Mouse (Mus musculus) midbrain, embryonic 11.5 days (tissue): ENCODE measurements at regions not wholly inside any gene's neighbourhood (a gene's known extent, or its start where the extent isn't known, plus 50 kb on each side); places are given as distances from the start of the nearest gene placed in this dataset.

Experiments
- ATAC-seq: fragments of 200-750 bp; cut with Nextera tagmentation; 2 replicates; pipeline ENCODE4 v1.8.0; 2017; ENCODE audit warnings: moderate TSS enrichment, moderate library complexity; ENCODE audit not compliant: low FRiP score
- DNase-seq: peaks from one replicate; pipeline ENCODE4 v3.0.0; 2015; ENCODE audit warnings: low spot score; ENCODE audit errors: missing footprints
- H3K27ac ChIP-seq: fragments of 300-500 bp; sonication (generic); 2 replicates; pipeline ENCODE4 v1.5.1; 2014; ENCODE audit warnings: low read depth, low read length
- H3K27me3 ChIP-seq: fragments of 300-500 bp; sonication (generic); 2 replicates; pipeline ENCODE4 v1.6.1; 2014; ENCODE audit warnings: mild to moderate bottlenecking, low read length, moderate library complexity, mixed read lengths; ENCODE audit not compliant: control insufficient read depth, insufficient read depth
- H3K36me3 ChIP-seq: fragments of 300-500 bp; sonication (generic); 2 replicates; pipeline ENCODE4 v1.6.1; 2014; ENCODE audit warnings: mild to moderate bottlenecking, low read length, moderate library complexity, mixed read lengths; ENCODE audit not compliant: control insufficient read depth, insufficient read depth
- H3K4me1 ChIP-seq: fragments of 300-500 bp; sonication (generic); 2 replicates; pipeline ENCODE4 v1.6.1; 2014; ENCODE audit warnings: low read length; ENCODE audit not compliant: control insufficient read depth, insufficient read depth
- H3K4me2 ChIP-seq: fragments of 300-500 bp; sonication (generic); 2 replicates; pipeline ENCODE4 v1.6.1; 2014; ENCODE audit warnings: mild to moderate bottlenecking, moderate library complexity
- H3K4me3 ChIP-seq: fragments of 300-500 bp; sonication (generic); 2 replicates; pipeline ENCODE4 v1.5.1; 2014; ENCODE audit warnings: low read depth, low read length
- H3K9ac ChIP-seq: fragments of 300-500 bp; sonication (generic); 2 replicates; pipeline ENCODE4 v1.6.1; 2014; ENCODE audit warnings: low read length
- H3K9me3 ChIP-seq: fragments of 300-500 bp; sonication (generic); 2 replicates; pipeline ENCODE4 v1.6.1; 2016; ENCODE audit warnings: low read length; ENCODE audit not compliant: control insufficient read depth
- WGBS: fragments of 180-500 bp; shearing (Covaris S2); extraction: QIAGEN DNeasy Blood & Tissue Kit; methylation state at CpG from one replicate; pipeline ENCODE4 v1.1.7; 2014; 5-methylcytosine and 5-hydroxymethylcytosine counted together

- 91% methylated on average over 6 of the region's 6 CpGs for WGBS
- no peak for ATAC-seq
- Histone ChIP-seq H3K36me3 (no peaks in the 10 kb centered on the region), H3K4me2 (no peak overlapping the region), H3K27ac (no peak overlapping the region), H3K4me1 (peaks cover 11% of the 10 kb centered on the region), H3K9ac (no peak overlapping the region), H3K4me3 (no peak overlapping the region), H3K9me3 (no peaks in the 10 kb centered on the region), H3K27me3 (peaks cover 12% of the 10 kb centered on the region; the same call in 1 of the 2 replicates)
- DNase-seq = no peak
These were observed 242.2 kb downstream of the Rybp start for GRCm38 (mm10) chr6:100045109-100045508.

GRCm38 (mm10) chr6:100041161-100041560, 246.1 kb downstream of the Rybp start:
- peaks cover 6% of the 10 kb centered on the region for H3K4me1 ChIP-seq
- no peak overlapping the region for H3K27ac ChIP-seq
- WGBS = 63% methylated on average over 5 of the region's 5 CpGs
- H3K9ac ChIP-seq = no peak overlapping the region
- H3K27me3 ChIP-seq = peaks cover 12% of the 10 kb centered on the region; the same call in 1 of the 2 replicates
- no peaks in the 10 kb centered on the region for H3K36me3 ChIP-seq
- DNase-seq (no peak), ATAC-seq (no peak)
- no peak overlapping the region for H3K4me2 ChIP-seq
- H3K9me3 ChIP-seq = no peaks in the 10 kb centered on the region
- no peak overlapping the region for H3K4me3 ChIP-seq

- WGBS = 58% methylated on average over 7 of the region's 7 CpGs
- no peaks in the 10 kb centered on the region for H3K36me3 ChIP-seq
- no peak overlapping the region for H3K27ac ChIP-seq
- no peak overlapping the region for H3K4me2 ChIP-seq
- no peak overlapping the region for H3K9ac ChIP-seq
- no peak for DNase-seq
- no peak overlapping the region for H3K4me3 ChIP-seq
- peaks cover 9% of the 10 kb centered on the region; the same call in 1 of the 2 replicates for H3K27me3 ChIP-seq
- no peaks in the 10 kb centered on the region for H3K9me3 ChIP-seq
- no peaks in the 10 kb centered on the region; the same call in 1 of the 2 replicates for H3K4me1 ChIP-seq
- no peak for ATAC-seq
These were observed 246.8 kb downstream of the Rybp start for GRCm38 (mm10) chr6:100040459-100040984.

- 81% methylated on average over 10 of the region's 10 CpGs for WGBS
These were observed 254.6 kb downstream of the Rybp start for GRCm38 (mm10) chr6:100032701-100033100.

GRCm38 (mm10) chr6:100030522-100030921, 256.8 kb downstream of the Rybp start:
- Histone ChIP-seq H3K4me1 (peaks cover 13% of the 10 kb centered on the region), H3K4me3 (no peak overlapping the region), H3K36me3 (no peaks in the 10 kb centered on the region), H3K4me2 (no peak overlapping the region), H3K9ac (no peak overlapping the region), H3K27ac (0 out of 2 replicates have a peak overlapping the region, but pooled peaks have one; percentile 14), H3K9me3 (no peaks in the 10 kb centered on the region), H3K27me3 (peaks cover 4% of the 10 kb centered on the region; the same call in 1 of the 2 replicates)
- WGBS = 33% methylated on average over 2 of the region's 2 CpGs
- no peak for DNase-seq
- ATAC-seq = peak; percentile 35; the same call in 1 of the 2 replicates

More at GRCm38 (mm10) chr6:100032701-100033100, 254.6 kb downstream of the Rybp start:
- H3K36me3 ChIP-seq = no peaks in the 10 kb centered on the region
- H3K4me2 ChIP-seq = no peak overlapping the region
- H3K4me1 ChIP-seq = peaks cover 11% of the 10 kb centered on the region
- DNase-seq (no peak), ATAC-seq (no peak)
- no peak overlapping the region for H3K9ac ChIP-seq
- no peaks in the 10 kb centered on the region; the same call in 1 of the 2 replicates for H3K27me3 ChIP-seq
- H3K9me3 ChIP-seq = no peaks in the 10 kb centered on the region
- H3K27ac ChIP-seq = no peak overlapping the region
- no peak overlapping the region for H3K4me3 ChIP-seq

- DNase-seq (no peak), ATAC-seq (peak; percentile 63; the same call in 1 of the 2 replicates)
- Histone ChIP-seq H3K4me3 (no peak overlapping the region), H3K9me3 (no peaks in the 10 kb centered on the region), H3K36me3 (no peaks in the 10 kb centered on the region), H3K27me3 (peaks cover 4% of the 10 kb centered on the region; the same call in 1 of the 2 replicates), H3K4me2 (no peak overlapping the region), H3K9ac (0 out of 2 replicates have a peak overlapping the region, but pooled peaks have one; percentile 9), H3K4me1 (peaks cover 14% of the 10 kb centered on the region), H3K27ac (0 out of 2 replicates have a peak overlapping the region, but pooled peaks have one; percentile 14)
- WGBS = 47% methylated on average over 9 of the region's 9 CpGs
These were observed 257.3 kb downstream of the Rybp start for GRCm38 (mm10) chr6:100030010-100030409.

GRCm38 (mm10) chr6:100027524-100027923, 259.8 kb downstream of the Rybp start:
- Histone ChIP-seq H3K27ac (no peak overlapping the region), H3K36me3 (no peaks in the 10 kb centered on the region), H3K4me2 (no peak overlapping the region), H3K4me1 (peaks cover 17% of the 10 kb centered on the region), H3K9me3 (no peaks in the 10 kb centered on the region), H3K9ac (no peak overlapping the region), H3K27me3 (peaks cover 4% of the 10 kb centered on the region; the same call in 1 of the 2 replicates), H3K4me3 (no peak overlapping the region)
- WGBS = 50% methylated on average over 5 of the region's 5 CpGs
- ATAC-seq (no peak), DNase-seq (no peak)

GRCm38 (mm10) chr6:100025531-100025951, 261.7 kb downstream of the Rybp start:
- H3K27ac ChIP-seq = no peak overlapping the region

GRCm38 (mm10) chr6:100023434-100024095, 263.7 kb downstream of the Rybp start:
- no peak overlapping the region for H3K27ac ChIP-seq
- H3K4me3 ChIP-seq = no peak overlapping the region
- peaks cover 6% of the 10 kb centered on the region for H3K4me1 ChIP-seq
- no peak for ATAC-seq
- H3K36me3 ChIP-seq = no peaks in the 10 kb centered on the region
- no peaks in the 10 kb centered on the region for H3K9me3 ChIP-seq
- peaks cover 9% of the 10 kb centered on the region; the same call in 1 of the 2 replicates for H3K27me3 ChIP-seq
- no peak for DNase-seq
- H3K4me2 ChIP-seq = no peak overlapping the region
- H3K9ac ChIP-seq = no peak overlapping the region
- 73% methylated on average over 7 of the region's 7 CpGs for WGBS

More at GRCm38 (mm10) chr6:100025531-100025951, 261.7 kb downstream of the Rybp start:
- WGBS = 15% methylated on average over 5 of the region's 5 CpGs
- Histone ChIP-seq H3K36me3 (no peaks in the 10 kb centered on the region), H3K4me1 (peaks cover 15% of the 10 kb centered on the region), H3K4me2 (no peak overlapping the region), H3K4me3 (no peak overlapping the region), H3K9ac (no peak overlapping the region), H3K27me3 (peaks cover 7% of the 10 kb centered on the region; the same call in 1 of the 2 replicates), H3K9me3 (no peaks in the 10 kb centered on the region)
- DNase-seq (peak; percentile 91), ATAC-seq (peak; percentile 69; the same call in 1 of the 2 replicates)
